Mouse (Mus musculus) hindbrain, embryonic 15.5 days (tissue): ENCODE results near the gene Casp14. TPM values are rescaled to one million over a fixed set of nuclear protein-coding genes. Genes with fewer than 3 reads are reported as not detected.
A peak's percentile ranks its signal among the peaks of the same experiment; 100 is the strongest.
"Not testable (repeated sequence)": the region's sequence is repeated elsewhere in the genome, so short reads cannot be mapped to it uniquely, and the experiment has no call there.

ENCODE experiments used
- ATAC-seq: fragments of 200-750 bp; cut with Nextera tagmentation; 2 replicates; pipeline ENCODE4 v1.8.0; 2017; ENCODE audit warnings: low read depth, moderate number of reproducible peaks, moderate TSS enrichment; ENCODE audit not compliant: low FRiP score
- H3K27ac ChIP-seq: fragments of 300-500 bp; sonication (generic); replicated peaks from 2 replicates; pipeline ENCODE4 v1.5.1; 2015; ENCODE audit warnings: mild to moderate bottlenecking, inconsistent platforms
- H3K27me3 ChIP-seq: fragments of 300-500 bp; sonication (generic); 2 replicates; pipeline ENCODE4 v1.6.1; 2015; ENCODE audit warnings: control low read depth, inconsistent platforms
- H3K36me3 ChIP-seq: fragments of 300-500 bp; sonication (generic); 2 replicates; pipeline ENCODE4 v1.6.1; 2015; ENCODE audit warnings: control low read depth, inconsistent platforms
- H3K4me1 ChIP-seq: fragments of 300-500 bp; sonication (generic); replicated peaks from 2 replicates; pipeline ENCODE4 v1.6.1; 2015; ENCODE audit warnings: control low read depth, inconsistent platforms
- H3K4me2 ChIP-seq: fragments of 300-500 bp; sonication (generic); 2 replicates; pipeline ENCODE4 v1.6.1; 2015; ENCODE audit warnings: moderate library complexity, mild to moderate bottlenecking, inconsistent platforms
- H3K4me3 ChIP-seq: fragments of 300-500 bp; sonication (generic); 2 replicates; pipeline ENCODE4 v1.5.1; 2015; ENCODE audit warnings: mild to moderate bottlenecking, inconsistent platforms
- H3K9ac ChIP-seq: fragments of 300-500 bp; sonication (generic); 2 replicates; pipeline ENCODE4 v1.6.1; 2015; ENCODE audit warnings: inconsistent platforms
- H3K9me3 ChIP-seq: fragments of 300-500 bp; sonication (generic); 2 replicates; pipeline ENCODE4 v1.6.1; 2016; ENCODE audit warnings: control low read depth, inconsistent platforms
- WGBS: fragments of 180-500 bp; shearing (Covaris S2); methylation state at CpG from one replicate; pipeline ENCODE4 v1.1.7; 2015; 5-methylcytosine and 5-hydroxymethylcytosine counted together
- polyA plus RNA-seq: library from polyadenylated mRNA; unstranded; fragments of >200 nt; fragmentation: Nextera tagmentation; extraction: Ambion mirVana; gene quantifications from 2 replicates; pipeline ENCODE4 v1.2.1, GENCODE M21; 2015

Casp14 gene
- polyA plus RNA-seq, 1 experiment from 2014 or later, result not detected

GRCm38 (mm10) chr10:78723416-78723815 lies 5.3 kb upstream of the Casp14 start:
- Histone ChIP-seq H3K27ac (no peak overlapping the region), H3K4me2 (no peak overlapping the region)
- ATAC-seq, result no peak

GRCm38 (mm10) chr10:78722654-78723053 lies 4.6 kb upstream of the Casp14 start:
- H3K9ac ChIP-seq, result no peak overlapping the region
- no peak overlapping the region for H3K4me3 ChIP-seq
- no peak overlapping the region for H3K27ac ChIP-seq
- H3K27me3 ChIP-seq, result no peaks in the 10 kb centered on the region
- H3K36me3 ChIP-seq, result no peaks in the 10 kb centered on the region
- H3K9me3 ChIP-seq, result no peaks in the 10 kb centered on the region
- peak; percentile 68; the same call in 1 of the 2 replicates for ATAC-seq
- no peak overlapping the region for H3K4me2 ChIP-seq
- 55% methylated on average over 2 of the region's 2 CpGs for WGBS
- peaks cover 6% of the 10 kb centered on the region for H3K4me1 ChIP-seq

More at GRCm38 (mm10) chr10:78723416-78723815, 5.3 kb upstream of the Casp14 start:
- Histone ChIP-seq H3K27me3 (no peaks in the 10 kb centered on the region), H3K36me3 (no peaks in the 10 kb centered on the region), H3K9me3 (no peaks in the 10 kb centered on the region), H3K9ac (no peak overlapping the region), H3K4me3 (no peak overlapping the region), H3K4me1 (peaks cover 6% of the 10 kb centered on the region)
- 27% methylated on average over 2 of the region's 2 CpGs for WGBS

GRCm38 (mm10) chr10:78722036-78722435 lies 3.9 kb upstream of the Casp14 start:
- WGBS, result 81% methylated on average over 5 of the region's 5 CpGs
- Histone ChIP-seq H3K4me3 (no peak overlapping the region), H3K27me3 (no peaks in the 10 kb centered on the region), H3K9ac (no peak overlapping the region), H3K27ac (no peak overlapping the region), H3K36me3 (no peaks in the 10 kb centered on the region), H3K9me3 (no peaks in the 10 kb centered on the region), H3K4me2 (no peak overlapping the region), H3K4me1 (peaks cover 6% of the 10 kb centered on the region)
- ATAC-seq, result no peak

GRCm38 (mm10) chr10:78716231-78716630 lies 1.9 kb downstream of the Casp14 start:
- Histone ChIP-seq H3K36me3 (no peaks in the 10 kb centered on the region), H3K4me2 (no peak overlapping the region), H3K9me3 (no peaks in the 10 kb centered on the region), H3K27me3 (no peaks in the 10 kb centered on the region), H3K4me1 (no peaks in the 10 kb centered on the region), H3K9ac (no peak overlapping the region), H3K27ac (no peak overlapping the region), H3K4me3 (no peak overlapping the region)
- ATAC-seq, result no peak

- no peak overlapping the region for H3K27ac ChIP-seq
- no peaks in the 10 kb centered on the region for H3K27me3 ChIP-seq
- no peaks in the 10 kb centered on the region for H3K9me3 ChIP-seq
- H3K9ac ChIP-seq, result no peak overlapping the region
- H3K36me3 ChIP-seq, result no peaks in the 10 kb centered on the region
- no peak for ATAC-seq
- H3K4me3 ChIP-seq, result no peak overlapping the region
- H3K4me2 ChIP-seq, result no peak overlapping the region
- no peaks in the 10 kb centered on the region for H3K4me1 ChIP-seq
- WGBS, result 93% methylated on average over 7 of the region's 7 CpGs
These were observed 2.9 kb downstream of the Casp14 start for GRCm38 (mm10) chr10:78715156-78715555.

- H3K9me3 ChIP-seq, result no peaks in the 10 kb centered on the region
- 78% methylated on average over 6 of the region's 6 CpGs for WGBS
- no peak overlapping the region for H3K9ac ChIP-seq
- no peak overlapping the region for H3K27ac ChIP-seq
- H3K4me1 ChIP-seq, result no peaks in the 10 kb centered on the region
- no peak overlapping the region for H3K4me2 ChIP-seq
- no peaks in the 10 kb centered on the region for H3K36me3 ChIP-seq
- no peaks in the 10 kb centered on the region for H3K27me3 ChIP-seq
- H3K4me3 ChIP-seq, result no peak overlapping the region
- ATAC-seq, result no peak
These were observed 4.0 kb downstream of the Casp14 start for GRCm38 (mm10) chr10:78714129-78714528.

- H3K9me3 ChIP-seq, result no peaks in the 10 kb centered on the region
- H3K27me3 ChIP-seq, result no peaks in the 10 kb centered on the region
- ATAC-seq, result no peak
- H3K4me1 ChIP-seq, result no peaks in the 10 kb centered on the region
- no peaks in the 10 kb centered on the region for H3K36me3 ChIP-seq
- H3K4me3 ChIP-seq, result no peak overlapping the region
- H3K9ac ChIP-seq, result no peak overlapping the region
- no peak overlapping the region for H3K4me2 ChIP-seq
- H3K27ac ChIP-seq, result no peak overlapping the region
These were observed 7.4 kb downstream of the Casp14 start for GRCm38 (mm10) chr10:78710706-78711105.

GRCm38 (mm10) chr10:78700881-78701280 lies 17.2 kb downstream of the Casp14 start:
- Histone ChIP-seq H3K36me3 (no peaks in the 10 kb centered on the region), H3K27me3 (no peaks in the 10 kb centered on the region), H3K9ac (no peak overlapping the region), H3K4me3 (no peak overlapping the region), H3K9me3 (no peaks in the 10 kb centered on the region), H3K4me2 (no peak overlapping the region), H3K27ac (no peak overlapping the region), H3K4me1 (no peaks in the 10 kb centered on the region)
- WGBS, result 71% methylated on average over 3 of the region's 3 CpGs
- no peak for ATAC-seq

GRCm38 (mm10) chr10:78689973-78690372 lies 28.1 kb downstream of the Casp14 start:
- Histone ChIP-seq H3K4me3 (no peak overlapping the region), H3K4me2 (no peak overlapping the region), H3K9me3 (no peaks in the 10 kb centered on the region), H3K27ac (no peak overlapping the region), H3K36me3 (no peaks in the 10 kb centered on the region), H3K27me3 (no peaks in the 10 kb centered on the region), H3K4me1 (no peaks in the 10 kb centered on the region), H3K9ac (no peak overlapping the region)
- no peak for ATAC-seq
- WGBS, result 94% methylated on average over 6 of the region's 6 CpGs

GRCm38 (mm10) chr10:78686995-78687577 lies 31.0 kb downstream of the Casp14 start:
- 76% methylated on average over 4 of the region's 4 CpGs for WGBS
- Histone ChIP-seq H3K27me3 (no peaks in the 10 kb centered on the region), H3K27ac (no peak overlapping the region), H3K9ac (no peak overlapping the region), H3K4me2 (no peak overlapping the region), H3K4me3 (no peak overlapping the region), H3K36me3 (no peaks in the 10 kb centered on the region), H3K9me3 (no peaks in the 10 kb centered on the region), H3K4me1 (no peaks in the 10 kb centered on the region)
- ATAC-seq, result no peak

GRCm38 (mm10) chr10:78670121-78670520 lies 48.0 kb downstream of the Casp14 start:
- H3K27me3 ChIP-seq, H3K4me2 ChIP-seq, H3K36me3 ChIP-seq, H3K4me1 ChIP-seq, H3K9me3 ChIP-seq, H3K9ac ChIP-seq, H3K4me3 ChIP-seq, ATAC-seq, H3K27ac ChIP-seq: not testable (repeated sequence)
- 10% methylated on average over 1 of the region's 1 CpGs for WGBS

GRCm38 (mm10) chr10:78666696-78667095 lies 51.4 kb downstream of the Casp14 start:
- not testable (repeated sequence) for H3K9me3 ChIP-seq, H3K4me2 ChIP-seq, H3K36me3 ChIP-seq, H3K4me3 ChIP-seq, H3K9ac ChIP-seq, H3K27me3 ChIP-seq, H3K4me1 ChIP-seq, ATAC-seq, H3K27ac ChIP-seq
- WGBS, result 93% methylated on average over 10 of the region's 10 CpGs

GRCm38 (mm10) chr10:78664546-78664945 lies 53.5 kb downstream of the Casp14 start:
- H3K4me3 ChIP-seq, result no peak overlapping the region
- H3K4me2 ChIP-seq, result no peak overlapping the region
- 91% methylated on average over 1 of the region's 1 CpGs for WGBS
- no peak overlapping the region for H3K27ac ChIP-seq
- no peak for ATAC-seq
- no peak overlapping the region for H3K9ac ChIP-seq
- H3K4me1 ChIP-seq, result no peaks in the 10 kb centered on the region
- no peaks in the 10 kb centered on the region for H3K27me3 ChIP-seq
- H3K36me3 ChIP-seq, result no peaks in the 10 kb centered on the region
- H3K9me3 ChIP-seq, result no peaks in the 10 kb centered on the region
